Mouse (Mus musculus) adrenal gland, postnatal 25 days (tissue): Measurements from ENCODE around the gene Phospho2. TPM values are rescaled to one million over a fixed set of nuclear protein-coding genes. Genes with fewer than 3 reads are reported as not detected.
A peak's percentile ranks its signal among the peaks of the same experiment; 100 is the strongest.

ENCODE experiments used
- DNase-seq: peaks from one replicate; pipeline ENCODE4 v3.0.0; 2021; ENCODE audit warnings: mixed read lengths
- total RNA-seq: library from RNA; stranded (reverse); gene quantifications from 2 replicates; pipeline ENCODE4 v1.2.3, GENCODE M21; 2021

Gene Phospho2
- total RNA-seq, 1 experiment from 2014 or later = 22.1 TPM

GRCm38 (mm10) chr2:69823129-69823677, 33.8 kb downstream of the Phospho2 start:
- peak; percentile 58 for DNase-seq

GRCm38 (mm10) chr2:69825898-69826297, 36.5 kb downstream of the Phospho2 start:
- DNase-seq = no peak

- no peak for DNase-seq
These were observed 37.0 kb downstream of the Phospho2 start for GRCm38 (mm10) chr2:69826380-69826779.

GRCm38 (mm10) chr2:69828031-69828430, 38.6 kb downstream of the Phospho2 start:
- no peak for DNase-seq

- DNase-seq = no peak
These were observed 40.3 kb downstream of the Phospho2 start for GRCm38 (mm10) chr2:69829680-69830079.

- no peak for DNase-seq
These were observed 40.7 kb downstream of the Phospho2 start for GRCm38 (mm10) chr2:69830116-69830515.

- DNase-seq = no peak
These were observed 48.0 kb downstream of the Phospho2 start for GRCm38 (mm10) chr2:69837244-69837967.

GRCm38 (mm10) chr2:69837996-69838395, 48.6 kb downstream of the Phospho2 start:
- DNase-seq = no peak

- no peak for DNase-seq
These were observed 49.3 kb downstream of the Phospho2 start for GRCm38 (mm10) chr2:69838707-69839106.

GRCm38 (mm10) chr2:69840261-69840660, 50.8 kb downstream of the Phospho2 start:
- DNase-seq = no peak

- DNase-seq = no peak
These were observed 59.8 kb downstream of the Phospho2 start for GRCm38 (mm10) chr2:69849215-69849614.

Other genes with a start within 250 kb of the Phospho2 start
- gene Lrp2, start 203.6 kb upstream of the Phospho2 start, total RNA-seq = 0.15 and 0.43 TPM in 2 replicates
- gene Bbs5, start 142.5 kb upstream of the Phospho2 start, total RNA-seq = 10.9 and 15.9 TPM in 2 replicates
- gene Klhl41, start 119.5 kb upstream of the Phospho2 start, total RNA-seq = 0.43 and 0.86 TPM in 2 replicates
- gene Fastkd1, start 76.1 kb upstream of the Phospho2 start, total RNA-seq = 27.7 and 28.1 TPM in 2 replicates
- gene Ppig, start 67.1 kb upstream of the Phospho2 start, total RNA-seq = 70.4 and 72.7 TPM in 2 replicates
- 2.2 and 2.7 TPM in 2 replicates for gene Ccdc173, start within 50 bp of the Phospho2 start, total RNA-seq
- gene Klhl23, start 32.3 kb downstream of the Phospho2 start, total RNA-seq = 14.8 and 16.8 TPM in 2 replicates
- 178 and 218 TPM in 2 replicates for gene Ssb, start 71.9 kb downstream of the Phospho2 start, total RNA-seq
- gene Mettl5, start 96.0 kb downstream of the Phospho2 start, total RNA-seq = 19.6 and 23.6 TPM in 2 replicates
- 94.7 and 112 TPM in 2 replicates for gene Ubr3, start 107.6 kb downstream of the Phospho2 start, total RNA-seq
- not detected in 2 replicates for gene Myo3b, start 249.5 kb downstream of the Phospho2 start, total RNA-seq